Mouse (Mus musculus): ENCODE measurements around the gene Cbx5.
"Not testable (repeated sequence)": the region's sequence is repeated elsewhere in the genome, so short reads cannot be mapped to it uniquely, and the experiment has no call there.

- not testable (repeated sequence) for TF ChIP-seq CTCF, EP300 (IDR thresholded peaks at IDR 0.05)
Measured at GRCm38 (mm10) chr15:103275943-103276342, 36.3 kb upstream of the Cbx5 start.

Data from lung, postnatal 0 days (tissue).